Mouse (Mus musculus) gastrocnemius, postnatal 14 days (tissue): ENCODE results near the gene Slc22a16. TPM values are rescaled to one million over a fixed set of nuclear protein-coding genes. Genes with fewer than 3 reads are reported as not detected.

Experiments used
- DNase-seq: peaks from one replicate; pipeline ENCODE4 v3.0.0; 2021; ENCODE audit warnings: mixed read lengths
- intact Hi-C: fragments of 180-260 bp; cut with DNase I; formaldehyde crosslinking; loops from one replicate; pipeline ENCODE4 v1.15.1; 2025; ENCODE audit warnings: low total_unique reads
- total RNA-seq, 2 experiments: library from RNA; stranded (reverse); gene quantifications; 2 replicates each; pipeline ENCODE4 v1.2.3; 2021

Gene Slc22a16
- total RNA-seq, 2 experiments from 2014 or later = not detected

DNA sequence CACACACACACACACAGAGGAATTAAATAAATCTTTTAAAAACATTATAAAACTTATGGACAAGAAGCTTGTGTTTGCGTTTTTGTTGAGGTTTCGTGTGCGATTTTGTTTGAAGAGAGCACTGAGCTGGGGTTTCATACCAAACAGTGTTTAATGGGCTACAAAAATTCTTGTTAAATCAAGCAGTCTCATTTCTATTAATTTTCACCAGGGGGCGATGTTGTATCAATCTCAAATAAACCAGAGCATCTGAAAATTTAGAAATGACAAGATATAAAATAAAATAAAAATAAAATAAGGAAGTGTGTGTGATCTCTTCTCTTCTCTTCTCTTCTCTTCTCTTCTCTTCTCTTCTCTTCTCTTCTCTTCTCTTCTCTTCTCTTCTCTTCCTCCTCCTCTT, 79.5 kb downstream of the Slc22a16 start:
- no peak for DNase-seq
- intact Hi-C loops = no loop called here

- no peak for DNase-seq
- intact Hi-C loops = no loop called here
Measured at GRCm38 (mm10) chr10:40651676-40652075, 81.5 kb downstream of the Slc22a16 start.

Other genes with a start within 250 kb of the Slc22a16 start
- 1 to 10 TPM; 5.4 to 6.4 TPM for gene Cdk19, start 230.8 kb upstream of the Slc22a16 start, total RNA-seq
- 10 to 100 TPM; 22.0 to 24.3 TPM for gene Ddo, start 59.7 kb downstream of the Slc22a16 start, total RNA-seq
- gene Mettl24, start 112.9 kb downstream of the Slc22a16 start, total RNA-seq = 1 to 10 TPM in 1 of 2 experiments, under 1 TPM in 1; 0.88 to 1.1 TPM